Mouse (Mus musculus): ENCODE results near the gene Atad2b. TPM values are rescaled to one million over a fixed set of nuclear protein-coding genes. Genes with fewer than 3 reads are reported as not detected.
A peak's percentile ranks its signal among the peaks of the same experiment; 100 is the strongest.

Atad2b gene
- total and polyA plus RNA-seq, 3 experiments = 9.9 to 44.3 (median 15.3) TPM

- TF ChIP-seq EP300 (IDR thresholded peaks at IDR 0.05; ENCODE audit: low read depth in 1 of 2, low read length in 2 of 2) = peak; percentile 97 to 98
- peak; percentile 99 for TF ChIP-seq TAL1 (IDR thresholded peaks at IDR 0.05; ENCODE audit: low read length)
- TF ChIP-seq JUND (IDR thresholded peaks at IDR 0.05; ENCODE audit: low read depth, low read length) = no peak
- no peak for TF ChIP-seq USF2 (IDR thresholded peaks at IDR 0.05; ENCODE audit: borderline replicate concordance in 1 of 2, insufficient read depth in 1 of 2, low read depth in 1 of 2, low read length in 2 of 2)
- TF ChIP-seq ZMIZ1 (IDR thresholded peaks at IDR 0.05; ENCODE audit: low read depth, low read length) = peak; percentile 76
- 0 out of 2 replicates have a peak, but pooled peaks have one; percentile 64 for TF ChIP-seq POLR2AphosphoS5 (IDR thresholded peaks at IDR 0.05; ENCODE audit: borderline replicate concordance, low read depth, low read length)
- no peak for TF ChIP-seq GABPA (IDR thresholded peaks at IDR 0.05; ENCODE audit: low read depth, low read length)
- no peak; the same call in 1 of the 2 replicates for TF ChIP-seq MAZ (IDR thresholded peaks at IDR 0.05; ENCODE audit: low read depth, low read length)
- no peak; the same call in 1 of the 2 replicates for TF ChIP-seq BHLHE40 (IDR thresholded peaks at IDR 0.05; ENCODE audit: borderline replicate concordance, low read depth, low read length)
These were observed 44.1 kb upstream of the Atad2b start (continued) for GRCm38 (mm10) chr12:4872983-4873477.

- peak overlapping the region; percentile 84 for H3K9ac ChIP-seq (ENCODE audit: control insufficient read depth, low read depth, low read length, poor library complexity, severe bottlenecking)
- H3K4me1 ChIP-seq (ENCODE audit: control insufficient read depth in 1 of 2, insufficient read depth in 2 of 2, low read length in 2 of 2) = peaks cover 16 to 34% of the 10 kb centered on the region in 2 experiments
- TF ChIP-seq CHD1 (IDR thresholded peaks at IDR 0.05; ENCODE audit: low read depth, low read length) = peak; percentile 87; the same call in 1 of the 2 replicates
- TF ChIP-seq E2F4 (IDR thresholded peaks at IDR 0.05; ENCODE audit: borderline replicate concordance, low read depth, low read length) = no peak
- TF ChIP-seq EP300 (IDR thresholded peaks at IDR 0.05; ENCODE audit: low read depth in 1 of 2, low read length in 2 of 2) = no peak
- no peak for TF ChIP-seq CTCF (IDR thresholded peaks at IDR 0.05 in 2 of 3, conservative IDR thresholded peaks at IDR 0.05 in 1 of 3; ENCODE audit: control insufficient read depth in 1 of 3, insufficient read depth in 1 of 3, low read depth in 2 of 3, low read length in 3 of 3, poor library complexity in 1 of 3, severe bottlenecking in 1 of 3)
- no peak for TF ChIP-seq TCF12 (IDR thresholded peaks at IDR 0.05; ENCODE audit: low read depth, low read length)
- TF ChIP-seq MAX (IDR thresholded peaks at IDR 0.05; ENCODE audit: low read length) = no peak
- no peak for TF ChIP-seq MXI1 (IDR thresholded peaks at IDR 0.05; ENCODE audit: low read depth, low read length)
- no peak for TF ChIP-seq ETS1 (IDR thresholded peaks at IDR 0.05; ENCODE audit: low read depth, low read length)
- peak; percentile 6; the same call in 1 of the 2 replicates for TF ChIP-seq MAFK (IDR thresholded peaks at IDR 0.05; ENCODE audit: borderline replicate concordance, low read depth, low read length)
- TF ChIP-seq MEF2A (IDR thresholded peaks at IDR 0.05; ENCODE audit: extremely low read depth, insufficient replicate concordance, low read depth, low read length, poor library complexity, severe bottlenecking) = no peak
- H3K79me2 ChIP-seq (ENCODE audit: control insufficient read depth, insufficient read depth, low read length, poor library complexity) = peaks cover 5% of the 10 kb centered on the region
- peak overlapping the region; percentile 71 to 93 for H3K4me3 ChIP-seq (ENCODE audit: control insufficient read depth in 1 of 2, insufficient read depth in 1 of 2, low read depth in 2 of 2, low read length in 2 of 2)
- H3K36me3 ChIP-seq (ENCODE audit: control insufficient read depth in 1 of 2, insufficient read depth in 2 of 2, low read length in 2 of 2) = peaks cover 1 to 24% of the 10 kb centered on the region in 2 experiments; a peak in 3 of 4 replicates
- peak overlapping the region; percentile 92 for H3K27ac ChIP-seq (ENCODE audit: control insufficient read depth, low read depth, low read length)
- H3K9me3 ChIP-seq (replicated peaks; ENCODE audit: insufficient read depth, low read length) = no peaks in the 10 kb centered on the region
- H3K27me3 ChIP-seq (ENCODE audit: control insufficient read depth in 1 of 2, insufficient read depth in 2 of 2, low read length in 2 of 2) = no peaks in the 10 kb centered on the region
- no peak for DNase-seq (ENCODE audit: low read depth, low spot score)
These were observed 43.6 kb upstream of the Atad2b start for GRCm38 (mm10) chr12:4873531-4873930.
